Mouse (Mus musculus): Measurements from ENCODE around the gene Top3a. TPM values are rescaled to one million over a fixed set of nuclear protein-coding genes. Genes with fewer than 3 reads are reported as not detected.

The Top3a gene
- total RNA-seq (2023), result 10 to 100 TPM; 14.8 to 15.6 TPM

GRCm38 (mm10) chr11:60776829-60777740, at the start of gene Top3a, which contains the start of gene Smcr8:
Gene Top3a, minus strand, starts transcription at chr11:60777365.
Gene Smcr8, plus strand, starts transcription at chr11:60777524.

GRCm38 (mm10) chr11:60811618-60812017, 34.5 kb upstream of the Top3a start, which contains the start of gene Shmt1:
Gene Shmt1, minus strand, starts transcription at chr11:60811718.

GRCm38 (mm10) chr11:60728260-60728761, 48.9 kb downstream of the Top3a start, which contains the start of gene Mief2:
Gene Mief2, plus strand, starts transcription at chr11:60728398.

GRCm38 (mm10) chr11:60726601-60727391, 50.4 kb downstream of the Top3a start, which contains the start of gene Flii:
Gene Flii, minus strand, starts transcription at chr11:60727263.

GRCm38 (mm10) chr11:60699524-60700075, 77.6 kb downstream of the Top3a start, which contains the start of gene Llgl1:
Gene Llgl1, plus strand, starts transcription at chr11:60699723.

Other genes starting within 250 kb of the Top3a start
- 10 to 100 TPM; 57.3 to 58.0 TPM for gene Alkbh5, start 241.0 kb downstream of the Top3a start, total RNA-seq (2023)
- gene Llgl1, start 77.6 kb downstream of the Top3a start, total RNA-seq (2023), result 10 to 100 TPM; 23.9 to 25.6 TPM
- gene Flii, start 50.1 kb downstream of the Top3a start, total RNA-seq (2023), result 100 to 1,000 TPM; 266 to 269 TPM
- 10 to 100 TPM in 1 of 2 experiments, 1 to 10 TPM in 1; 9.2 to 12.3 TPM for gene Mief2, start 49.0 kb downstream of the Top3a start, total RNA-seq (2023)
- 10 to 100 TPM; 51.7 to 52.9 TPM for gene Smcr8, start 159 bp upstream of the Top3a start, total RNA-seq (2023)
- gene Shmt1, start 34.4 kb upstream of the Top3a start, total RNA-seq (2023), result 1 to 10 TPM; 6.7 to 9.6 TPM
- gene Dhrs7b, start 53.3 kb upstream of the Top3a start, total RNA-seq (2023), result 10 to 100 TPM; 11.3 to 12.0 TPM
- 10 to 100 TPM; 24.8 to 26.0 TPM for gene Tmem11, start 101.9 kb upstream of the Top3a start, total RNA-seq (2023)
- 10 to 100 TPM; 12.7 to 12.8 TPM for gene Natd1, start 137.4 kb upstream of the Top3a start, total RNA-seq (2023)
- 10 to 100 TPM; 68.1 to 69.5 TPM for gene Map2k3, start 154.7 kb upstream of the Top3a start, total RNA-seq (2023)
- gene Kcnj12, start 245.2 kb upstream of the Top3a start, total RNA-seq (2023), result not detected

All from monocyte, adult 59 days (primary cell).